Mouse (Mus musculus): Measurements from ENCODE around the gene Nr2e3. TPM values are rescaled to one million over a fixed set of nuclear protein-coding genes. Genes with fewer than 3 reads are reported as not detected.
"Not testable (repeated sequence)": the region's sequence is repeated elsewhere in the genome, so short reads cannot be mapped to it uniquely, and the experiment has no call there.

Nr2e3 gene
- polyA plus RNA-seq, 1 experiment: 0.07 TPM

DNA sequence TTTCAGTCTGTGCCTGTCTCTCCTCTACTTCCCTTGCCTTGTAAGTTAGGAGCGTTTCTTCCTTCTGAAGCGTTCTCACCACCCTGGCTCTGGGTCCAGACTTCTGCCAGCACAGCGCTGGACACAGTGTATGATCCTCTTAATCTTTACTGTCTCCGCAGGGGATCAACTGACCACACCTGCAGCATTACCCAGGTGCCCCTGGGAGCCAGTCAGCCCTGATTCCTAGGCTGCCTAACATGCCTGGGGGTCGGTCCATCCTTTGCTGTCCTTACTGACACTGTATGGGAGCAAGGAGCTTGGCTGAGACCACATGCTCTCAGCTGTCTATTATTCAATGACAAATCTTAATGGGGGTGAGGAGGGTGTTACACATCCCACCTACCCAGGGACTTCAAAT, 10.5 kb downstream of the Nr2e3 start:
- DNase-seq (ENCODE audit: low spot score): no peak

DNA sequence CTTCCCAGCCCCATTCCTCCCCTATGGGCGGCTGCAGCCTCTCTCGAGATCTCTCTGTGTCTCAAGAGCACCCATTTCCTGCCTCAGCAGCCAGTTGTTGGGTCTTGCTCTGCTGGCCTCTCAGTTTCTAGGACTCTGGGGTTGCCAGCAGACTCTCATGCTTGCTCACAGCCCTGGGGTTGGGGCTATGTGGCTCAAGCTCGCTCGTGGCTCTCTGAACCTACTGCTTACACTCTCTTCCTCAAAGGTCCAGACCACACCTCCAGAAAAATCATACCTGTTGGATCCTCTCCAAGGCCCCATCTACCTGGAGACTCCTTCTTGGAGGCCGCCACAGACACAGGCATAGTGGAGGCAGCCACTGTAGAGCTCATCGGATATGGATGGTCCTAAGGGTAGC, 10.9 kb downstream of the Nr2e3 start:
- no peak for DNase-seq (ENCODE audit: low spot score)

DNA sequence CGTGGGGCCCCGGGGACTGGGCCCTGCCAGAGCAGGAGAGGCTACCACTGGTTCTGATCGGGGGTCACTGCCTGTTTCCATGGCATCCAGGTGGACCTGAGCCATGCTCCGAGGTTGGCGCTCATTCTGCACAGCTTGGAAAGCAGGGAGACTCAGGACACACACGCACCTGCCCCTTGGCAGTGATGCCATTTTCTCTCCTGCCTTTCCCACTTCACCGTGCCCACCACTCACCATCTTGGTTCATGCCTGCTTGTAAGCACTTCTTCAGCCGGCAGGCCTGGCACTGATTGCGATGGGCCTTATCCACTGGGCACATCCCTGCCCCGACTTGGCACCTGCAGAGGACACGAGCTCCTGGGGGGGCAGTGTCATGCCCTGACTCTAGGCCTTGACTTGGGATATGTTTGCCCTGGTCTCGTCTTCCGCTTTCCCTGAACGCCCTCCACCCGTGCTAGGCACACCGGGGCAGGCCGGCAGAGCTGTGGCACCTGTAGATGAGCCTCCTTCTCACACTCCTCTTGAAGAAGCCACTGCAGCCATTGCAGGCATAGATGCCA, 11.7 kb downstream of the Nr2e3 start:
- DNase-seq (ENCODE audit: low spot score): no peak

DNA sequence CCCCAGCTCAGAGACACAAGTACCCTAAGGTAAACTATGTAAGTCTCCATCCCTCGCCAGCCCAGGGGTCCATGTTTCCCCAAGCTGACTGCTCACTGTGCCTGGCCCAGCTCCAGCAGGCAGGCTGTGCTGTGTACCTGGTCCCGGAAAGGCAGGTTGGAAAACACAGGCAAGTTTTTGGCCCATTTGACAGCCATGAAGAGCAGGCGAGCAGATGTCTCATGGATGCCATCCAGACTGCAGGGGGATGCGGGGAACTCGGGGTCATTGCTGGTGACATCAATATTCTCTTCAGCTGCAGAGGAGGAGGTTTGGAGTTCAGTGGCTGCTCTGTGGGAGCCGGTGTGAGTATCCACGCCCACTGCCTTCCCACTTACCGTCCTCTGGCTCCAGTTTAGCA, 12.2 kb downstream of the Nr2e3 start:
- DNase-seq (ENCODE audit: low spot score): no peak

- DNase-seq (ENCODE audit: low spot score): no peak
These were observed 13.2 kb downstream of the Nr2e3 start for GRCm38 (mm10) chr9:59947271-59947670.

- DNase-seq (ENCODE audit: low spot score): no peak
These were observed 15.2 kb downstream of the Nr2e3 start for GRCm38 (mm10) chr9:59945241-59945640.

DNA sequence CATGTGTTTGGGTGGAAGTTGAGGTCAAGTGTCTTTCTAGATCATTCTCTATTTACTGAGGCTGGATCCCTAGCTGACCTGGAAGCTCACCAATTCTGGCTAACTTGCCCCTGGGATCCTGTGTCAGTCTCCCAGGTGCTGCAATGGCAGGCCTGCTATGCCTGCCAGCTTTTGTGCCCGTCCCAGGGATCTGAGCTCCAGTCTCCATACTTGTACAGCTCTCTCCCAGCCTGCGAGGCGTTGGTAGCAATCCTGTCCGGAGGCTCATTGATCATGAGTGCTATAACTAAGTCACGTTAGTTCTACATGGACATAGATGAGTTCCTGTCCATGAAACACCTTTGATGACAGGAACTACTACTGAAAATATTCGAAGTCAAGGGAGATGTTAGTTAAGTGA, 16.6 kb downstream of the Nr2e3 start:
- DNase-seq (ENCODE audit: low spot score): no peak

- DNase-seq (ENCODE audit: low spot score): no peak
These were observed 17.9 kb downstream of the Nr2e3 start for GRCm38 (mm10) chr9:59942501-59943085.

- no peak for DNase-seq (ENCODE audit: low spot score)
These were observed 18.5 kb downstream of the Nr2e3 start for GRCm38 (mm10) chr9:59941885-59942350.

DNA sequence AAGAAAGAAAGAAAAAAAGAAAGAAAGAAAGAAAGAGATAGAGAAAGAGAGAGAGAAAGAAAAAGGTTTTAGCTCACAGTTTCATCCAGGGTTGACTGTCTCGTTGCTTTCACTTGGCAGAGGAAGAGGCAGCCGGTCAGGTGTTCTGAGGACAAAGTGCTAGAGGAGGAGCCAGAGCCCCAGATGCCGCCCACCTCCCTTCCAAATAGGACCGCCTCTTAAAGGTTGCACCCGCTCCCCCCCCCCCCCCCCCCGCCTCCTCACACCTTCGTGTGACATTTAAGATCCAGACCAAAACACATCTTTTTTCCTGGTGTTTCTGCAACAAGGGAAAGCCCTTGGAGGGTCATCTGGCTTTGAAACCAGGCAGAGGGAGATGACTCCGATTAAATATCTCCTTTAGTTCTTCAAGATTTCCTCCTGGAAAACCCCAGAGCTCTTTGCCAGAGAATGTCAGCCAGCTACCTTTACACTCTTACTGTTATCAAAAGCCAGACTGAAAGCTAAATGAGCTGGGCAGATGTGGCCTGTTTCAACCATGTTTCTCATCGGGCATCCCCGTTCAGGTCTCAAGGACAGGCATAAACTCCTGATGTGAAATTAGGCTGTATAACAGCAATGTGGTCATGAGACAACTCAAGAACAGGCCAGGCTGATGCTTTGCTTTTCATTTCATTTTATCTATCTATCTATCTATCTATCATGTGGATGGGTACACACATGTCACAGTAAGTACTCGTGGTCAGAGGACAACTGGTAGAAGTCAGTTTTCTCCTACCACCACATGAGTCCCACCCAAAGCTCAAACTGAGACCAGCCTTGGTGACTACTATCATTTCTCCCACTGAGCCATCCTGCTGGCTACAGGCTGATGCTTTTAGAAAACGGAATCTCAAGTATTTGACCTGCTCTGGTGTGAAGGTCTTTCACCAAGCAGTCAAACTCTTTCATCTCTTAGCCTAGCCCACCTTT, 19.3 kb downstream of the Nr2e3 start:
- no peak for DNase-seq (ENCODE audit: low spot score)

GRCm38 (mm10) chr9:59939691-59940090, 20.8 kb downstream of the Nr2e3 start:
- no peak for DNase-seq (ENCODE audit: low spot score)

GRCm38 (mm10) chr9:59938529-59938928, 21.9 kb downstream of the Nr2e3 start:
- DNase-seq (ENCODE audit: low spot score): no peak

- DNase-seq (ENCODE audit: low spot score): not testable (repeated sequence)
These were observed 24.6 kb downstream of the Nr2e3 start for GRCm38 (mm10) chr9:59935866-59936265.

- no peak for DNase-seq (ENCODE audit: low spot score)
These were observed 30.2 kb downstream of the Nr2e3 start for GRCm38 (mm10) chr9:59930248-59930647.

DNA sequence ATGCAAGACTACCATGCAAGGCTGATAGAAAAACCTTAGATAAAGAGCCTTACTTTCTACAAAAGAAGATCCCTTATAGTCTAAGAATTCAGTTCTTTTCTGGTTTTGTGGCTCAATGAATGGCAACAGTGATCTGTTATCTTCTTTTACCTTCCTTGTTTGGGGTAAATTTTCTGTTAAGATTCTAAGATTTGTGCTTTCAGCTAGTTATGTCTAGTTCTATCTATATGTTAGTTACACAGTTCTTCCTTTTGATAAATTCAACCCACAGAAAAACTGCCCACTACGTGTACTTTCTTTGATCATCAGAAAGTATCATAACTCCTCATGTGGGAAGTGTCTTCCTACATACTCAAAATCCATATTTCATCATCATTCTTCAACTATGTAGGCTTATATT, 45.7 kb downstream of the Nr2e3 start:
- DNase-seq (ENCODE audit: low spot score): no peak

DNA sequence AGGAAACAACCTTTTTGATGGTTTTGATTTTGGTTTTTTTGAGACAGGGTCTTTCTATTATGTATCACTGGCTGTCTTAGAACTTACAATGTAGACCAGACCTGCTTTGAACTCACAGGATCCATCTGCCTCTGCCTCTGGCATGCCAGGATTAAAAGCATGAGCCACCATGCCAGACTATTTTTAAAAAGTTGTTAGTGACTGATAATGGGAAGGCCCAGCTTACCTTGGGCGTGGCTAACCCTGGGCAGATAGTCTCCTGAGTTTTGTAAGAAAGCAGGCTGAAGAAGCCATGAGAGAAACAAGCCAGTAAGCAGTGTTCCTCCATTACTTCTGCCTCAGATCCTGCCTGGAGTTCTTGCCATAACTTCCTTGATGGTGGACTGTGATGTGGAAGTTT, 57.1 kb downstream of the Nr2e3 start:
- no peak for DNase-seq (ENCODE audit: low spot score)

Other genes with a start within 250 kb of the Nr2e3 start
- gene Senp8, start 209.9 kb downstream of the Nr2e3 start, polyA plus RNA-seq (2012; rRNA removed): 6.5 and 7.0 TPM in 2 replicates
- 9.2 and 9.6 TPM in 2 replicates for gene Myo9a, start 209.8 kb downstream of the Nr2e3 start, polyA plus RNA-seq (2012; rRNA removed)

Data from urinary bladder, adult 2 months (tissue).